Mouse (Mus musculus): Measurements from ENCODE around the gene Rbm28.

- TF ChIP-seq POLR2A (IDR thresholded peaks at IDR 0.05; ENCODE audit: insufficient read depth, low read depth, low read length) (peak; percentile 94), CTCF (IDR thresholded peaks at IDR 0.05) (peak; percentile 33; the same call in 1 of the 2 replicates), EP300 (IDR thresholded peaks at IDR 0.05; ENCODE audit: insufficient read depth, low read depth, low read length) (0 out of 2 replicates have a peak, but pooled peaks have one; percentile 23)
Measured at GRCm38 (mm10) chr6:29164314-29165244, at the start of gene Rbm28.

Data from heart, adult 2 months (tissue).